Mouse (Mus musculus) cerebellum, adult 9-11 months (tissue): ENCODE data around the gene Olfr1303.

ENCODE experiments used
- DNase-seq: peaks from one replicate; pipeline ENCODE4 v3.0.0; 2022

The Olfr1303 gene

GRCm38 (mm10) chr2:111820240-111820639 is at the start of gene Olfr1303:
TSS of gene Olfr1303 (minus strand) at chr2:111820340.
- no peak for DNase-seq

- DNase-seq = no peak
These were observed 7.2 kb downstream of the Olfr1303 start for GRCm38 (mm10) chr2:111812936-111813335.

- DNase-seq = no peak
These were observed 43.0 kb downstream of the Olfr1303 start, which contains the start of gene Olfr1302 for GRCm38 (mm10) chr2:111777129-111777528. TSS of gene Olfr1302 (plus strand) at chr2:111777429.
